Mouse (Mus musculus): ENCODE results near the gene Wfikkn1.

The Wfikkn1 gene

GRCm38 (mm10) chr17:25868601-25869191 is 12.0 kb downstream of the Wfikkn1 start, which contains the start of gene Mcrip2:
Gene Mcrip2 (minus strand): TSS chr17:25868764.
- peak in 1 of 2 experiments; percentile 31 for DNase-seq (ENCODE audit: low read depth in 1 of 2, low spot score in 2 of 2)

GRCm38 (mm10) chr17:25867836-25868600 is 12.6 kb downstream of the Wfikkn1 start:
- DNase-seq (ENCODE audit: low read depth in 1 of 2, low spot score in 2 of 2), result no peak

GRCm38 (mm10) chr17:25867509-25867835 is 13.2 kb downstream of the Wfikkn1 start:
- no peak for DNase-seq (ENCODE audit: low read depth in 1 of 2, low spot score in 2 of 2)

GRCm38 (mm10) chr17:25866172-25866571 is 14.5 kb downstream of the Wfikkn1 start:
- DNase-seq (ENCODE audit: low read depth in 1 of 2, low spot score in 2 of 2), result no peak

- no peak for DNase-seq (ENCODE audit: low read depth in 1 of 2, low spot score in 2 of 2)
Measured at GRCm38 (mm10) chr17:25865288-25865687, 15.4 kb downstream of the Wfikkn1 start.

- no peak for DNase-seq (ENCODE audit: low read depth in 1 of 2, low spot score in 2 of 2)
Measured at GRCm38 (mm10) chr17:25864311-25864710, 16.3 kb downstream of the Wfikkn1 start.

- no peak for DNase-seq (ENCODE audit: low read depth in 1 of 2, low spot score in 2 of 2)
Measured at GRCm38 (mm10) chr17:25863681-25864080, 17.0 kb downstream of the Wfikkn1 start.

- DNase-seq (ENCODE audit: low read depth in 1 of 2, low spot score in 2 of 2), result no peak
Measured at GRCm38 (mm10) chr17:25861704-25862612, 18.7 kb downstream of the Wfikkn1 start.

GRCm38 (mm10) chr17:25860832-25861703 is 19.6 kb downstream of the Wfikkn1 start, which contains the start of gene Wdr90:
Gene Wdr90 (minus strand): TSS chr17:25861501.
- DNase-seq (ENCODE audit: low read depth in 1 of 2, low spot score in 2 of 2), result peak; percentile 69 to 81

- DNase-seq (ENCODE audit: low read depth in 1 of 2, low spot score in 2 of 2), result no peak
Measured at GRCm38 (mm10) chr17:25860229-25860628, 20.4 kb downstream of the Wfikkn1 start.

- DNase-seq (ENCODE audit: low read depth in 1 of 2, low spot score in 2 of 2), result peak; percentile 74 to 84
Measured at GRCm38 (mm10) chr17:25844396-25844901, 36.2 kb downstream of the Wfikkn1 start, which contains the start of gene Rhot2. Gene Rhot2 (minus strand): TSS chr17:25844851.

- no peak for DNase-seq (ENCODE audit: low read depth in 1 of 2, low spot score in 2 of 2)
Measured at GRCm38 (mm10) chr17:25843636-25844395, 36.8 kb downstream of the Wfikkn1 start.

GRCm38 (mm10) chr17:25843122-25843521 is 37.5 kb downstream of the Wfikkn1 start:
- no peak for DNase-seq (ENCODE audit: low read depth in 1 of 2, low spot score in 2 of 2)

- DNase-seq (ENCODE audit: low read depth in 1 of 2, low spot score in 2 of 2), result no peak
Measured at GRCm38 (mm10) chr17:25842509-25842908, 38.1 kb downstream of the Wfikkn1 start.

- no peak for DNase-seq (ENCODE audit: low read depth in 1 of 2, low spot score in 2 of 2)
Measured at GRCm38 (mm10) chr17:25841117-25841880, 39.4 kb downstream of the Wfikkn1 start, which contains the start of gene Gm20683. Gene Gm20683 (minus strand): TSS chr17:25841763.

- no peak for DNase-seq (ENCODE audit: low read depth in 1 of 2, low spot score in 2 of 2)
Measured at GRCm38 (mm10) chr17:25840519-25840918, 40.1 kb downstream of the Wfikkn1 start.

- no peak for DNase-seq (ENCODE audit: low read depth in 1 of 2, low spot score in 2 of 2)
Measured at GRCm38 (mm10) chr17:25839455-25840235, 41.0 kb downstream of the Wfikkn1 start.

- DNase-seq (ENCODE audit: low read depth in 1 of 2, low spot score in 2 of 2), result no peak
Measured at GRCm38 (mm10) chr17:25838904-25839303, 41.8 kb downstream of the Wfikkn1 start.

Measured in monocyte, adult 2 months (primary cell).